Mouse (Mus musculus) liver, postnatal 0 days (tissue): ENCODE results near the gene Gpr132.

Source experiments
- CTCF ChIP-seq: sonication (generic); IDR thresholded peaks from 2 replicates; pipeline ENCODE4 v1.5.1; 2016; ENCODE audit warnings: antibody characterized with exemption, low read depth
- EP300 ChIP-seq: IDR thresholded peaks from 2 replicates; pipeline ENCODE4 v1.6.1; 2016; ENCODE audit warnings: antibody characterized with exemption, low read depth, mild to moderate bottlenecking

GRCm38 (mm10) chr12:112894303-112894884, 26.4 kb upstream of the Gpr132 start:
- TF ChIP-seq CTCF (no peak), EP300 (no peak)
